Mouse (Mus musculus) liver, embryonic 11.5 days (tissue): ENCODE measurements around the gene Morc1. TPM values are rescaled to one million over a fixed set of nuclear protein-coding genes. Genes with fewer than 3 reads are reported as not detected.

Experiments used
- ATAC-seq: fragments of 200-750 bp; cut with Nextera tagmentation; replicated peaks from 2 replicates; pipeline ENCODE4 v1.8.0; 2017; ENCODE audit warnings: moderate number of reproducible peaks, mild to moderate bottlenecking, moderate TSS enrichment, moderate library complexity; ENCODE audit not compliant: low FRiP score
- DNase-seq: peaks from one replicate; pipeline ENCODE4 v3.0.0-alpha.2; 2017; ENCODE audit warnings: low spot score
- H3K27ac ChIP-seq: fragments of 300-500 bp; sonication (generic); 2 replicates; pipeline ENCODE4 v1.5.1; 2014; ENCODE audit warnings: mild to moderate bottlenecking, low read depth, low read length, control low read depth
- H3K27me3 ChIP-seq: fragments of 300-500 bp; sonication (generic); replicated peaks from 2 replicates; pipeline ENCODE4 v1.6.1; 2014; ENCODE audit warnings: low read length, mixed read lengths; ENCODE audit not compliant: control insufficient read depth, insufficient read depth
- H3K36me3 ChIP-seq: fragments of 300-500 bp; sonication (generic); 2 replicates; pipeline ENCODE4 v1.6.1; 2014; ENCODE audit warnings: mild to moderate bottlenecking, low read length, moderate library complexity, mixed read lengths; ENCODE audit not compliant: control insufficient read depth, insufficient read depth
- H3K4me1 ChIP-seq: fragments of 300-500 bp; sonication (generic); replicated peaks from 2 replicates; pipeline ENCODE4 v1.6.1; 2014; ENCODE audit warnings: low read length, mixed read lengths; ENCODE audit not compliant: control insufficient read depth, insufficient read depth
- H3K4me2 ChIP-seq: fragments of 300-500 bp; sonication (generic); 2 replicates; pipeline ENCODE4 v1.6.1; 2014; ENCODE audit warnings: mild to moderate bottlenecking, control low read depth, moderate library complexity
- H3K4me3 ChIP-seq: fragments of 300-500 bp; sonication (generic); 2 replicates; pipeline ENCODE4 v1.5.1; 2014; ENCODE audit warnings: low read depth, low read length, control low read depth
- H3K9ac ChIP-seq: fragments of 300-500 bp; sonication (generic); 2 replicates; pipeline ENCODE4 v1.6.1; 2014; ENCODE audit warnings: low read depth, low read length, control low read depth
- H3K9me3 ChIP-seq: fragments of 300-500 bp; sonication (generic); 2 replicates; pipeline ENCODE4 v1.6.1; 2016; ENCODE audit warnings: low read length, inconsistent platforms, mixed read lengths; ENCODE audit not compliant: control insufficient read depth
- WGBS: fragments of 180-500 bp; shearing (Covaris S2); extraction: QIAGEN DNeasy Blood & Tissue Kit; methylation state at CpG from one replicate; pipeline ENCODE4 v1.1.7; 2014; 5-methylcytosine and 5-hydroxymethylcytosine counted together
- polyA plus RNA-seq: library from polyadenylated mRNA; unstranded; fragments of >200 nt; fragmentation: Nextera tagmentation; extraction: Ambion mirVana; gene quantifications from 2 replicates; pipeline ENCODE4 v1.2.1, GENCODE M21; 2014

Morc1 gene
- 0.09 and 0.25 TPM in 2 replicates for polyA plus RNA-seq

DNA sequence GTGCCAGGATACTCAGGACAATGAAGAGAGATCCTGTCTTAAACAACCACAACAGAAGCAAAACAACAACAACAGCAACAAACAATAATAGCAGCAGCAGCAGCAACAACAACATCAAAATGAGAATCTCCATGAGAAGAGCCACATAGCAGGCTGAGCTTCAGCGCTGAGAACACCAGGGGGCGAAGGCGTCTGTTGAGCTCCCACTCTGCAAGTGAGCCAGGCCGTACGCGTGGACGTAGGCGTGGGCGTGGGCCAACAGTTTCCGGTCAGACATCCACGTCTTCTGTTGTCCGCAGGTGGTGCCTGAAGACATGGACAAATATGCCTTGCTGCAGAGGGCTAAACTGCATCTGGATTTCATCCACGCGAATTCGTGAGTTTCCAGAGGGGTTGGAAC is at the start of gene Morc1:
TSS of gene Morc1 (plus strand) at position 211 of the 400 bp plus-strand sequence.
- Histone ChIP-seq H3K4me2 (no peak within 1 kb of the TSS), H3K9ac (no peak within 1 kb of the TSS), H3K4me3 (no peak within 1 kb of the TSS), H3K27ac (no peak within 1 kb of the TSS), H3K9me3 (no peaks in the 10 kb centered on the region), H3K36me3 (no peaks in the 10 kb centered on the region), H3K4me1 (no peaks in the 10 kb centered on the region), H3K27me3 (no peaks in the 10 kb centered on the region)
- no peak for DNase-seq
- no peak for ATAC-seq
- WGBS: 88% methylated on average over 15 of the region's 15 CpGs

- Histone ChIP-seq H3K4me3 (no peak overlapping the region), H3K9ac (no peak overlapping the region), H3K4me1 (no peaks in the 10 kb centered on the region), H3K27me3 (no peaks in the 10 kb centered on the region), H3K36me3 (no peaks in the 10 kb centered on the region), H3K27ac (no peak overlapping the region), H3K4me2 (no peak overlapping the region), H3K9me3 (no peaks in the 10 kb centered on the region)
- DNase-seq (no peak), ATAC-seq (no peak)
- 76% methylated on average over 3 of the region's 3 CpGs for WGBS
Observed at GRCm38 (mm10) chr16:48383582-48384257, 47.3 kb upstream of the Morc1 start.

GRCm38 (mm10) chr16:48386982-48387381 is 44.1 kb upstream of the Morc1 start:
- no peak overlapping the region for H3K9ac ChIP-seq
- H3K4me2 ChIP-seq: no peak overlapping the region
- no peak overlapping the region for H3K4me3 ChIP-seq
- H3K9me3 ChIP-seq: no peaks in the 10 kb centered on the region
- H3K27ac ChIP-seq: no peak overlapping the region
- DNase-seq (no peak), ATAC-seq (no peak)
- no peaks in the 10 kb centered on the region for H3K36me3 ChIP-seq
- WGBS: 82% methylated on average over 2 of the region's 2 CpGs
- H3K4me1 ChIP-seq: no peaks in the 10 kb centered on the region
- no peaks in the 10 kb centered on the region for H3K27me3 ChIP-seq

- no peak for ATAC-seq
- Histone ChIP-seq H3K4me3 (no peak overlapping the region), H3K36me3 (no peaks in the 10 kb centered on the region), H3K9ac (no peak overlapping the region), H3K27ac (no peak overlapping the region), H3K4me2 (no peak overlapping the region), H3K4me1 (no peaks in the 10 kb centered on the region), H3K9me3 (no peaks in the 10 kb centered on the region), H3K27me3 (no peaks in the 10 kb centered on the region)
- 79% methylated on average over 2 of the region's 2 CpGs for WGBS
- DNase-seq: no peak
Observed at GRCm38 (mm10) chr16:48395278-48395677, 35.8 kb upstream of the Morc1 start.

DNA sequence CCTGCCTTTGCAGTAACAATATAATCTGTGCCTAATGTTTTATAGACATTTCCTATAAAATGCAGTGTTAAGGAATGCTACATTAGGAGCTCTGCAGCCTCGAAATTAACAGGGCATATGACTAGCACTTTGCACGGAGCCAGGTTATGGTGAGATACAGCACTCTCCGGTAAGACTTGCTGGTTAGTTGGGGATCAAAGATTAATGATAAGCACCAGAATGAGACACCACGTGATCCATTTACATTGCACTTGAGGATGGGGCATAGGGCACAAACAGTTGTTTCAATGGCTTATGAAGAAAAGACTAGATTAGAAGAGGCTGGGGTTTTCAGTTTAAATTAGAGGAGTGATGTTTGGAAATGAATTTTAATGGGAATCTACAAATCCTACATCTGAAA is 28.1 kb upstream of the Morc1 start:
- H3K27me3 ChIP-seq: no peaks in the 10 kb centered on the region
- H3K4me2 ChIP-seq: no peak overlapping the region
- no peak overlapping the region for H3K9ac ChIP-seq
- no peak overlapping the region for H3K27ac ChIP-seq
- H3K36me3 ChIP-seq: no peaks in the 10 kb centered on the region
- no peaks in the 10 kb centered on the region for H3K9me3 ChIP-seq
- no peak for ATAC-seq
- 64% methylated on average over 4 of the region's 4 CpGs for WGBS
- no peak for DNase-seq
- no peak overlapping the region for H3K4me3 ChIP-seq
- no peaks in the 10 kb centered on the region for H3K4me1 ChIP-seq

GRCm38 (mm10) chr16:48403423-48403822 is 27.6 kb upstream of the Morc1 start:
- no peaks in the 10 kb centered on the region for H3K36me3 ChIP-seq
- ATAC-seq (no peak), DNase-seq (no peak)
- no peak overlapping the region for H3K4me2 ChIP-seq
- H3K27me3 ChIP-seq: no peaks in the 10 kb centered on the region
- no peak overlapping the region for H3K4me3 ChIP-seq
- no peak overlapping the region for H3K27ac ChIP-seq
- no peaks in the 10 kb centered on the region for H3K9me3 ChIP-seq
- WGBS: 56% methylated on average over 3 of the region's 3 CpGs
- no peaks in the 10 kb centered on the region for H3K4me1 ChIP-seq
- no peak overlapping the region for H3K9ac ChIP-seq

GRCm38 (mm10) chr16:48404009-48404408 is 27.0 kb upstream of the Morc1 start:
- Histone ChIP-seq H3K4me2 (no peak overlapping the region), H3K4me1 (no peaks in the 10 kb centered on the region), H3K9me3 (no peaks in the 10 kb centered on the region), H3K27me3 (no peaks in the 10 kb centered on the region), H3K9ac (no peak overlapping the region), H3K36me3 (no peaks in the 10 kb centered on the region), H3K4me3 (no peak overlapping the region), H3K27ac (no peak overlapping the region)
- ATAC-seq: no peak
- no peak for DNase-seq

GRCm38 (mm10) chr16:48405674-48406403 is 25.2 kb upstream of the Morc1 start:
- WGBS: 79% methylated on average over 10 of the region's 10 CpGs
- no peak overlapping the region for H3K4me3 ChIP-seq
- no peak overlapping the region for H3K9ac ChIP-seq
- H3K9me3 ChIP-seq: no peaks in the 10 kb centered on the region
- H3K4me2 ChIP-seq: no peak overlapping the region
- no peak for ATAC-seq
- no peaks in the 10 kb centered on the region for H3K4me1 ChIP-seq
- H3K27ac ChIP-seq: no peak overlapping the region
- no peak for DNase-seq
- H3K27me3 ChIP-seq: no peaks in the 10 kb centered on the region
- no peaks in the 10 kb centered on the region for H3K36me3 ChIP-seq

DNA sequence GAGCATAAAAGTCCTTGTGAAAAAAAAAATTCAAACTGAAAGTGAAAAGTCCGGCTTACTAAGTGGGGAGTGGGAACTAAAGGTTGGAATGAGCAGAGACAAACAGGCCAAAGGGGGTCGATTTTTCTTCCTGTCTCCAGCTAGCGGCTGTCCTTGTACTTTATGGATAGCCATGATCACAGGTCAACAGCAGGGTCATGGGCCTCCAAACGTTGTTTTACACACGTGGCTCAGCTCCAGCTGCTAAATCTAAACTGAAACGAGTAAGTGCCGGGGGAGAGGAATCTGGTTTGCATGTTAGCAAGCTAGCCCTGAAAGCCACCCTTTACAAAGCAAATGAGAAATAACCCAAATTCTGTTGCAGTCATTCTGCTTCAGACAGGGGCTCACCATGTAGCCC is 21.5 kb upstream of the Morc1 start:
- DNase-seq (no peak), ATAC-seq (no peak)
- 59% methylated on average over 7 of the region's 7 CpGs for WGBS
- Histone ChIP-seq H3K36me3 (no peaks in the 10 kb centered on the region), H3K27ac (no peak overlapping the region), H3K4me2 (no peak overlapping the region), H3K4me1 (no peaks in the 10 kb centered on the region), H3K9ac (no peak overlapping the region), H3K9me3 (no peaks in the 10 kb centered on the region), H3K4me3 (no peak overlapping the region), H3K27me3 (no peaks in the 10 kb centered on the region)
